Mouse (Mus musculus) kidney, postnatal 0 days (tissue): ENCODE data around the gene Zfp472. TPM values are rescaled to one million over a fixed set of nuclear protein-coding genes. Genes with fewer than 3 reads are reported as not detected.

Experiments
- ATAC-seq: fragments of 200-750 bp; cut with Nextera tagmentation; replicated peaks from 2 replicates; pipeline ENCODE4 v1.8.0; 2017; ENCODE audit warnings: low read depth, moderate number of reproducible peaks, moderate TSS enrichment, moderate library complexity; ENCODE audit not compliant: low FRiP score
- DNase-seq: peaks from one replicate; pipeline ENCODE4 v3.0.0-alpha.2; 2016; ENCODE audit warnings: low spot score
- H3K27ac ChIP-seq: fragments of 300-500 bp; sonication (generic); 2 replicates; pipeline ENCODE4 v1.5.1; 2014; ENCODE audit warnings: mild to moderate bottlenecking
- H3K27me3 ChIP-seq: fragments of 300-500 bp; sonication (generic); 2 replicates; pipeline ENCODE4 v1.6.1; 2014; ENCODE audit warnings: low read length, mixed read lengths; ENCODE audit not compliant: insufficient read depth
- H3K36me3 ChIP-seq: fragments of 300-500 bp; sonication (generic); 2 replicates; pipeline ENCODE4 v1.6.1; 2014; ENCODE audit warnings: low read length, mixed read lengths; ENCODE audit not compliant: insufficient read depth
- H3K4me1 ChIP-seq: fragments of 300-500 bp; sonication (generic); replicated peaks from 2 replicates; pipeline ENCODE4 v1.6.1; 2014; ENCODE audit warnings: antibody characterized with exemption, low read length, mixed read lengths; ENCODE audit not compliant: insufficient read depth
- H3K4me2 ChIP-seq: fragments of 300-500 bp; sonication (generic); 2 replicates; pipeline ENCODE4 v1.6.1; 2014; ENCODE audit warnings: mild to moderate bottlenecking, low read length, moderate library complexity, mixed read lengths
- H3K4me3 ChIP-seq: fragments of 300-500 bp; sonication (generic); replicated peaks from 2 replicates; pipeline ENCODE4 v1.5.1; 2014; ENCODE audit warnings: low read depth, low read length
- H3K9ac ChIP-seq: fragments of 300-500 bp; sonication (generic); 2 replicates; pipeline ENCODE4 v1.6.1; 2014; ENCODE audit warnings: low read depth, low read length
- H3K9me3 ChIP-seq: fragments of 300-500 bp; sonication (generic); replicated peaks from 2 replicates; pipeline ENCODE4 v1.6.1; 2016; ENCODE audit warnings: low read length, inconsistent platforms, mixed read lengths
- CTCF ChIP-seq: IDR thresholded peaks from 2 replicates; pipeline ENCODE4 v1.5.1; 2016; ENCODE audit warnings: antibody characterized with exemption, low read depth, mild to moderate bottlenecking, moderate library complexity
- WGBS: fragments of 180-500 bp; shearing (Covaris S2); extraction: QIAGEN DNeasy Blood & Tissue Kit; methylation state at CpG from one replicate; pipeline ENCODE4 v1.1.7; 2014; 5-methylcytosine and 5-hydroxymethylcytosine counted together
- polyA plus RNA-seq: library from polyadenylated mRNA; unstranded; fragments of >200 nt; fragmentation: Nextera tagmentation; extraction: Ambion mirVana; gene quantifications from 2 replicates; pipeline ENCODE4 v1.2.1, GENCODE M21; 2015

Zfp472 gene
- polyA plus RNA-seq, 1 experiment from 2014 or later = 7.8 TPM

GRCm38 (mm10) chr17:32927803-32928202 lies 37.8 kb upstream of the Zfp472 start:
- 81% methylated on average over 5 of the region's 5 CpGs for WGBS

DNA sequence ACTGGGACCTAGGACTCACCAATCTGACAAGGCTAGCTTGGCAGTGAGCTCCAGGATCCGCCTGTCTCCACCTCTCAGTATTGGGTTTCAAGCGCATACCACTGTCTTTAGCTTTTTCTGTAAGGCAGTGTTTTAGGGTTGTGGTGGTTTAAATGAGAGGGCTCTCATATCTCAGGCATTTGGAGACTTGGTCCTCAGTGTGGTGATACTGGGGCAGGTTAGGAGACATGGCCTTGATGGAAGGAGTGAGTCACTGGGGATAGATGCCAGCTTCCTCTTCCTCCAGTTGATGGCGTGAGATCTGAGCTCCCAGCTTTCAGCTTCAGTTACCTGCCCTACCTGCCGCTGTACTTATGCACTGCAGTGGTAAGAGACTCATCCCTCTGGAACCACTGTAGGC lies 25.8 kb upstream of the Zfp472 start:
- TF ChIP-seq CTCF = no peak
- Histone ChIP-seq H3K4me2 (no peak overlapping the region), H3K27me3 (no peaks in the 10 kb centered on the region), H3K9me3 (no peaks in the 10 kb centered on the region), H3K9ac (no peak overlapping the region), H3K27ac (no peak overlapping the region), H3K4me3 (no peak overlapping the region), H3K36me3 (no peaks in the 10 kb centered on the region), H3K4me1 (no peaks in the 10 kb centered on the region)
- WGBS = 68% methylated on average over 4 of the region's 4 CpGs
- no peak for ATAC-seq
- no peak for DNase-seq

More at GRCm38 (mm10) chr17:32927803-32928202, 37.8 kb upstream of the Zfp472 start:
- TF ChIP-seq CTCF = no peak
- Histone ChIP-seq H3K4me3 (no peak overlapping the region), H3K27me3 (no peaks in the 10 kb centered on the region), H3K4me1 (0 out of 2 replicates have a peak, but pooled peaks cover 3% of the 10 kb centered on the region), H3K9me3 (no peaks in the 10 kb centered on the region), H3K9ac (no peak overlapping the region), H3K27ac (no peak overlapping the region), H3K4me2 (no peak overlapping the region), H3K36me3 (no peaks in the 10 kb centered on the region)
- ATAC-seq (no peak), DNase-seq (no peak)

GRCm38 (mm10) chr17:32943661-32944060 lies 22.0 kb upstream of the Zfp472 start:
- no peaks in the 10 kb centered on the region for H3K9me3 ChIP-seq
- no peak overlapping the region for H3K27ac ChIP-seq
- DNase-seq (no peak), ATAC-seq (no peak)
- H3K36me3 ChIP-seq = no peaks in the 10 kb centered on the region
- no peak for TF ChIP-seq CTCF
- H3K4me1 ChIP-seq = 0 out of 2 replicates have a peak, but pooled peaks cover 8% of the 10 kb centered on the region
- H3K4me2 ChIP-seq = no peak overlapping the region
- H3K9ac ChIP-seq = no peak overlapping the region
- no peak overlapping the region for H3K4me3 ChIP-seq
- WGBS = 93% methylated on average over 3 of the region's 3 CpGs
- H3K27me3 ChIP-seq = no peaks in the 10 kb centered on the region

GRCm38 (mm10) chr17:32944402-32945035 lies 21.1 kb upstream of the Zfp472 start:
- peak; percentile 30; the same call in 1 of the 2 replicates for TF ChIP-seq CTCF
- H3K4me3 ChIP-seq = no peak overlapping the region
- DNase-seq (peak; percentile 18), ATAC-seq (no peak)
- no peaks in the 10 kb centered on the region for H3K27me3 ChIP-seq
- H3K4me1 ChIP-seq = 0 out of 2 replicates have a peak, but pooled peaks cover 8% of the 10 kb centered on the region
- 69% methylated on average over 3 of the region's 3 CpGs for WGBS
- no peaks in the 10 kb centered on the region for H3K9me3 ChIP-seq
- no peaks in the 10 kb centered on the region for H3K36me3 ChIP-seq
- no peak overlapping the region for H3K27ac ChIP-seq
- no peak overlapping the region for H3K9ac ChIP-seq
- H3K4me2 ChIP-seq = no peak overlapping the region

- WGBS = 51% methylated on average over 9 of the region's 9 CpGs
- ATAC-seq = 0 out of 2 replicates have a peak, but pooled peaks have one; percentile 7
Measured at GRCm38 (mm10) chr17:32946716-32947115, 18.9 kb upstream of the Zfp472 start.

GRCm38 (mm10) chr17:32947215-32947914 lies 18.2 kb upstream of the Zfp472 start, which contains the start of gene Cyp4f13:
Gene Cyp4f13, minus strand, starts transcription at chr17:32947402.
- WGBS = 15% methylated on average over 12 of the region's 12 CpGs
- ATAC-seq = peak; percentile 98
- peak within 1 kb of the TSS; percentile 69 for H3K9ac ChIP-seq
- H3K4me2 ChIP-seq = peak within 1 kb of the TSS; percentile 83
- no peaks in the 10 kb centered on the region for H3K9me3 ChIP-seq
- H3K27me3 ChIP-seq = no peaks in the 10 kb centered on the region
- H3K36me3 ChIP-seq = no peaks in the 10 kb centered on the region
- 0 out of 2 replicates have a peak, but pooled peaks cover 8% of the 10 kb centered on the region for H3K4me1 ChIP-seq
- H3K4me3 ChIP-seq = peak within 1 kb of the TSS; percentile 54
- TF ChIP-seq CTCF = no peak
- peak; percentile 97 for DNase-seq
- H3K27ac ChIP-seq = peak within 1 kb of the TSS; percentile 78

More at GRCm38 (mm10) chr17:32946716-32947115, 18.9 kb upstream of the Zfp472 start:
- Histone ChIP-seq H3K27ac (peak overlapping the region; percentile 78), H3K4me1 (0 out of 2 replicates have a peak, but pooled peaks cover 8% of the 10 kb centered on the region), H3K9ac (peak overlapping the region; percentile 69), H3K36me3 (no peaks in the 10 kb centered on the region), H3K4me3 (peak overlapping the region; percentile 54), H3K9me3 (no peaks in the 10 kb centered on the region), H3K4me2 (peak overlapping the region; percentile 83), H3K27me3 (no peaks in the 10 kb centered on the region)
- no peak for DNase-seq
- TF ChIP-seq CTCF = no peak
